Mouse (Mus musculus) heart, postnatal 0 days (tissue): ENCODE measurements around the gene Olfr978. TPM values are rescaled to one million over a fixed set of nuclear protein-coding genes. Genes with fewer than 3 reads are reported as not detected.
"Not testable (repeated sequence)": the region's sequence is repeated elsewhere in the genome, so short reads cannot be mapped to it uniquely, and the experiment has no call there.

Source experiments
- ATAC-seq: fragments of 200-750 bp; cut with Nextera tagmentation; 2 replicates; pipeline ENCODE4 v1.8.0; 2017; ENCODE audit warnings: low read depth, moderate number of reproducible peaks, moderate library complexity; ENCODE audit not compliant: insufficient read depth
- DNase-seq: peaks from one replicate; pipeline ENCODE4 v3.0.0-alpha.2; 2016; ENCODE audit warnings: low spot score
- H3K27ac ChIP-seq: fragments of 300-500 bp; sonication (generic); 2 replicates; pipeline ENCODE4 v1.5.1; 2014; ENCODE audit warnings: low read depth, mild to moderate bottlenecking
- H3K27me3 ChIP-seq: fragments of 300-500 bp; sonication (generic); 2 replicates; pipeline ENCODE4 v1.6.1; 2014; ENCODE audit warnings: low read length, mixed read lengths; ENCODE audit not compliant: control insufficient read depth, insufficient read depth
- H3K36me3 ChIP-seq: fragments of 300-500 bp; sonication (generic); replicated peaks from 2 replicates; pipeline ENCODE4 v1.6.1; 2014; ENCODE audit warnings: low read length, mixed read lengths; ENCODE audit not compliant: control insufficient read depth, insufficient read depth
- H3K4me1 ChIP-seq: fragments of 300-500 bp; sonication (generic); 2 replicates; pipeline ENCODE4 v1.6.1; 2014; ENCODE audit warnings: antibody characterized with exemption; ENCODE audit not compliant: control insufficient read depth, insufficient read depth
- H3K4me2 ChIP-seq: fragments of 300-500 bp; sonication (generic); 2 replicates; pipeline ENCODE4 v1.6.1; 2014; ENCODE audit warnings: low read depth, mild to moderate bottlenecking, low read length, moderate library complexity
- H3K4me3 ChIP-seq: fragments of 300-500 bp; sonication (generic); 2 replicates; pipeline ENCODE4 v1.5.1; 2014; ENCODE audit warnings: low read depth, low read length
- H3K9ac ChIP-seq: fragments of 300-500 bp; sonication (generic); replicated peaks from 2 replicates; pipeline ENCODE4 v1.6.1; 2014; ENCODE audit warnings: low read depth, low read length, mixed read lengths
- H3K9me3 ChIP-seq: fragments of 300-500 bp; sonication (generic); replicated peaks from 2 replicates; pipeline ENCODE4 v1.6.1; 2016; ENCODE audit warnings: low read length; ENCODE audit not compliant: control insufficient read depth
- CTCF ChIP-seq: IDR thresholded peaks from 2 replicates; pipeline ENCODE4 v1.5.1; 2016; ENCODE audit warnings: antibody characterized with exemption, control low read depth, low read depth
- EP300 ChIP-seq: IDR thresholded peaks from 2 replicates; pipeline ENCODE4 v1.6.1; 2016; ENCODE audit warnings: antibody characterized with exemption, low read depth
- WGBS: fragments of 180-500 bp; shearing (Covaris S2); extraction: QIAGEN DNeasy Blood & Tissue Kit; methylation state at CpG from one replicate; pipeline ENCODE4 v1.1.7; 2014; 5-methylcytosine and 5-hydroxymethylcytosine counted together
- polyA plus RNA-seq: library from polyadenylated mRNA; unstranded; fragments of >200 nt; fragmentation: Nextera tagmentation; extraction: Ambion mirVana; gene quantifications from 2 replicates; pipeline ENCODE4 v1.2.1, GENCODE M21; 2015
- total RNA-seq: library from RNA; depleted of rRNA; stranded (reverse); fragments of >200 nt; gene quantifications from 2 replicates; pipeline ENCODE4 v1.2.3, GENCODE M21; 2014; ENCODE audit warnings: low replicate concordance; rRNA removed

Gene Olfr978
- total RNA-seq (not detected in 2 replicates), polyA plus RNA-seq (not detected in 2 replicates)

- 79% methylated on average over 2 of the region's 2 CpGs for WGBS
- H3K27me3 ChIP-seq: no peaks in the 10 kb centered on the region
- no peak for DNase-seq
- H3K4me1 ChIP-seq: no peaks in the 10 kb centered on the region
- TF ChIP-seq CTCF (no peak), EP300 (no peak)
- no peak within 1 kb of the TSS for H3K4me3 ChIP-seq
- no peak within 1 kb of the TSS for H3K4me2 ChIP-seq
- no peaks in the 10 kb centered on the region for H3K9me3 ChIP-seq
- H3K9ac ChIP-seq: no peak within 1 kb of the TSS
- no peak within 1 kb of the TSS for H3K27ac ChIP-seq
- H3K36me3 ChIP-seq: no peaks in the 10 kb centered on the region
- ATAC-seq: no peak
Measured at GRCm38 (mm10) chr9:39991813-39992212, at the start of gene Olfr978. Gene Olfr978 (plus strand): TSS chr9:39992113.

GRCm38 (mm10) chr9:39951946-39952345 lies 40.0 kb upstream of the Olfr978 start, which contains the start of gene Olfr975:
Gene Olfr975 (minus strand): TSS chr9:39952046.
- ATAC-seq (no peak), DNase-seq (no peak)
- Histone ChIP-seq H3K4me3 (no peak within 1 kb of the TSS), H3K9ac (no peak within 1 kb of the TSS), H3K9me3 (no peaks in the 10 kb centered on the region), H3K4me2 (no peak within 1 kb of the TSS), H3K4me1 (no peaks in the 10 kb centered on the region), H3K27ac (no peak within 1 kb of the TSS), H3K36me3 (no peaks in the 10 kb centered on the region), H3K27me3 (no peaks in the 10 kb centered on the region)
- WGBS: 44% methylated on average over 1 of the region's 1 CpGs
- TF ChIP-seq CTCF: no peak

GRCm38 (mm10) chr9:39961033-39961432 lies 30.9 kb upstream of the Olfr978 start, which contains the start of gene Olfr976:
Gene Olfr976 (minus strand): TSS chr9:39961133.
- not testable (repeated sequence) for H3K36me3 ChIP-seq, H3K4me2 ChIP-seq, H3K27me3 ChIP-seq, H3K9ac ChIP-seq, DNase-seq, H3K27ac ChIP-seq, H3K4me3 ChIP-seq, H3K9me3 ChIP-seq, H3K4me1 ChIP-seq, ATAC-seq
- WGBS: 75% methylated on average over 6 of the region's 9 CpGs

GRCm38 (mm10) chr9:39976581-39977145 lies 15.2 kb upstream of the Olfr978 start:
- H3K9ac ChIP-seq, ATAC-seq, DNase-seq, H3K4me1 ChIP-seq, H3K36me3 ChIP-seq, H3K4me2 ChIP-seq, H3K9me3 ChIP-seq, H3K27ac ChIP-seq, H3K4me3 ChIP-seq, H3K27me3 ChIP-seq: not testable (repeated sequence)
- 72% methylated on average over 1 of the region's 1 CpGs for WGBS

GRCm38 (mm10) chr9:40003365-40003764 lies 11.5 kb downstream of the Olfr978 start, which contains the start of gene Olfr979:
Gene Olfr979 (minus strand): TSS chr9:40003465.
- Histone ChIP-seq H3K9ac (no peak within 1 kb of the TSS), H3K27ac (no peak within 1 kb of the TSS), H3K27me3 (no peaks in the 10 kb centered on the region), H3K4me1 (no peaks in the 10 kb centered on the region), H3K9me3 (no peaks in the 10 kb centered on the region), H3K4me2 (no peak within 1 kb of the TSS), H3K36me3 (no peaks in the 10 kb centered on the region), H3K4me3 (no peak within 1 kb of the TSS)
- 92% methylated on average over 1 of the region's 1 CpGs for WGBS
- no peak for TF ChIP-seq EP300
- TF ChIP-seq CTCF: no peak
- DNase-seq (no peak), ATAC-seq (no peak)

- WGBS: 70% methylated on average over 1 of the region's 1 CpGs
- ATAC-seq: no peak
Measured at GRCm38 (mm10) chr9:40009482-40009881, 17.6 kb downstream of the Olfr978 start, which contains the start of gene Olfr980. Gene Olfr980 (minus strand): TSS chr9:40009582.

More at GRCm38 (mm10) chr9:40009482-40009881, 17.6 kb downstream of the Olfr978 start, which contains the start of gene Olfr980:
- no peak within 1 kb of the TSS for H3K9ac ChIP-seq
- no peaks in the 10 kb centered on the region for H3K4me1 ChIP-seq
- DNase-seq: no peak
- no peak within 1 kb of the TSS for H3K4me3 ChIP-seq
- no peak within 1 kb of the TSS for H3K4me2 ChIP-seq
- no peak for TF ChIP-seq EP300
- TF ChIP-seq CTCF: no peak
- no peaks in the 10 kb centered on the region for H3K36me3 ChIP-seq
- H3K9me3 ChIP-seq: no peaks in the 10 kb centered on the region
- H3K27ac ChIP-seq: no peak within 1 kb of the TSS
- no peaks in the 10 kb centered on the region for H3K27me3 ChIP-seq
